Mouse (Mus musculus) liver, embryonic 14.5 days (tissue): ENCODE data around the gene Tpgs1.

ENCODE experiments used
- CTCF ChIP-seq: IDR thresholded peaks from 2 replicates; pipeline ENCODE4 v1.5.1; 2016; ENCODE audit warnings: antibody characterized with exemption, low read depth, control low read depth
- EP300 ChIP-seq: IDR thresholded peaks from 2 replicates; pipeline ENCODE4 v1.6.1; 2016; ENCODE audit warnings: antibody characterized with exemption, low read depth

- TF ChIP-seq EP300 (peak; percentile 90), CTCF (peak; percentile 95)
Observed at GRCm38 (mm10) chr10:79712499-79713126, 43.4 kb downstream of the Tpgs1 start.
